Mouse (Mus musculus) heart, postnatal 0 days (tissue): ENCODE measurements around the gene Scfd2. TPM values are rescaled to one million over a fixed set of nuclear protein-coding genes. Genes with fewer than 3 reads are reported as not detected.
A peak's percentile ranks its signal among the peaks of the same experiment; 100 is the strongest.

ENCODE experiments used
- ATAC-seq: fragments of 200-750 bp; cut with Nextera tagmentation; 2 replicates; pipeline ENCODE4 v1.8.0; 2017; ENCODE audit warnings: low read depth, moderate number of reproducible peaks, moderate library complexity; ENCODE audit not compliant: insufficient read depth
- DNase-seq: peaks from one replicate; pipeline ENCODE4 v3.0.0-alpha.2; 2016; ENCODE audit warnings: low spot score
- H3K27ac ChIP-seq: fragments of 300-500 bp; sonication (generic); 2 replicates; pipeline ENCODE4 v1.5.1; 2014; ENCODE audit warnings: low read depth, mild to moderate bottlenecking
- H3K27me3 ChIP-seq: fragments of 300-500 bp; sonication (generic); 2 replicates; pipeline ENCODE4 v1.6.1; 2014; ENCODE audit warnings: low read length, mixed read lengths; ENCODE audit not compliant: control insufficient read depth, insufficient read depth
- H3K36me3 ChIP-seq: fragments of 300-500 bp; sonication (generic); replicated peaks from 2 replicates; pipeline ENCODE4 v1.6.1; 2014; ENCODE audit warnings: low read length, mixed read lengths; ENCODE audit not compliant: control insufficient read depth, insufficient read depth
- H3K4me1 ChIP-seq: fragments of 300-500 bp; sonication (generic); 2 replicates; pipeline ENCODE4 v1.6.1; 2014; ENCODE audit warnings: antibody characterized with exemption; ENCODE audit not compliant: control insufficient read depth, insufficient read depth
- H3K4me2 ChIP-seq: fragments of 300-500 bp; sonication (generic); 2 replicates; pipeline ENCODE4 v1.6.1; 2014; ENCODE audit warnings: low read depth, mild to moderate bottlenecking, low read length, moderate library complexity
- H3K4me3 ChIP-seq: fragments of 300-500 bp; sonication (generic); 2 replicates; pipeline ENCODE4 v1.5.1; 2014; ENCODE audit warnings: low read depth, low read length
- H3K9ac ChIP-seq: fragments of 300-500 bp; sonication (generic); replicated peaks from 2 replicates; pipeline ENCODE4 v1.6.1; 2014; ENCODE audit warnings: low read depth, low read length, mixed read lengths
- H3K9me3 ChIP-seq: fragments of 300-500 bp; sonication (generic); replicated peaks from 2 replicates; pipeline ENCODE4 v1.6.1; 2016; ENCODE audit warnings: low read length; ENCODE audit not compliant: control insufficient read depth
- CTCF ChIP-seq: IDR thresholded peaks from 2 replicates; pipeline ENCODE4 v1.5.1; 2016; ENCODE audit warnings: antibody characterized with exemption, control low read depth, low read depth
- EP300 ChIP-seq: IDR thresholded peaks from 2 replicates; pipeline ENCODE4 v1.6.1; 2016; ENCODE audit warnings: antibody characterized with exemption, low read depth
- WGBS: fragments of 180-500 bp; shearing (Covaris S2); extraction: QIAGEN DNeasy Blood & Tissue Kit; methylation state at CpG from one replicate; pipeline ENCODE4 v1.1.7; 2014; 5-methylcytosine and 5-hydroxymethylcytosine counted together
- polyA plus RNA-seq: library from polyadenylated mRNA; unstranded; fragments of >200 nt; fragmentation: Nextera tagmentation; extraction: Ambion mirVana; gene quantifications from 2 replicates; pipeline ENCODE4 v1.2.1, GENCODE M21; 2015
- total RNA-seq: library from RNA; depleted of rRNA; stranded (reverse); fragments of >200 nt; gene quantifications from 2 replicates; pipeline ENCODE4 v1.2.3, GENCODE M21; 2014; ENCODE audit warnings: low replicate concordance

Scfd2 gene
- total and polyA plus RNA-seq, 2 experiments from 2014 or later = 14.2 to 24.3 TPM

DNA sequence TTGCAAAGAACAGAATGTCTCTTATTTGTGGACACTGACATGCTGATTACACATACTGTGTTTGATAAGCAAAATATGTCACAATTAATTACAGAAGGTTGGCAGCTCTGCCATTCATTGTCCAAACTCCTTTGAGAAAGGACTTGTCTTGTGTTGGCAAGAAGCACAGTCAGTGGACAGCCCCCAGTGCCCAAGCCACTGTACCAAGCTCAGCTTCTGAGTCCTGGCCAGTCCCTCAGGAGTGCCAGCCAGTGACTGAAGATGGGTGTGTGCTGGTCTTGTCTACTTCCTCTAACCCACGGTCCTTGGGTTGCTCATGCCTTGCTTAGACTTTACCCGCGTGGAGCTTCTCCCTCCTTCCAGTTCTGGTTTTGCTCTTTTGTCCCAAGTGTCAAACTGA is 194.1 kb downstream of the Scfd2 start:
- ATAC-seq (no peak), DNase-seq (no peak)
- peaks cover 18% of the 10 kb centered on the region for H3K4me1 ChIP-seq
- TF ChIP-seq CTCF = no peak
- no peak for TF ChIP-seq EP300
- H3K4me2 ChIP-seq = no peak overlapping the region
- no peaks in the 10 kb centered on the region for H3K36me3 ChIP-seq
- no peak overlapping the region for H3K4me3 ChIP-seq
- no peaks in the 10 kb centered on the region for H3K9me3 ChIP-seq
- no peak overlapping the region for H3K27ac ChIP-seq
- WGBS = 87% methylated on average over 3 of the region's 3 CpGs
- H3K27me3 ChIP-seq = no peaks in the 10 kb centered on the region
- H3K9ac ChIP-seq = no peak overlapping the region

DNA sequence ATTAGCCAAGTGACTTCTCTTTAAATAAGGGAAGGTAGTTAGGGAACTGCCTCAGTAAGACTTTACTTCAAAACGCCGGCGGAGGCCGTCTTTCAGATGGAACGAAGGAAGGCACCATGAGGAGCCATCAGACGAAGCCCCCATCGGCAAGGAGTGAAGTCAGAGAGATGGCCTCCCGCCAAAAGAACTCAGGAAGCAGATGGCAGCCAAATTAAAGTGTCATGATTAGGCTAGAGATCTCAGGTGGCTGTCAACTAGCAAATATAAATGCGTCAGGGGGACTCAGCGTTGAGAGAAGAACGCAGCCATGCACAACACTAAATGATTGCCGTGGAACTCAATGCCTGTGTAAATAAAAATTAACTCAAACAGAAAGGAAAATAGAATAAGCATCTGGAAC is 194.8 kb downstream of the Scfd2 start:
- Histone ChIP-seq H3K4me3 (no peak overlapping the region), H3K4me2 (no peak overlapping the region), H3K9ac (no peak overlapping the region), H3K9me3 (no peaks in the 10 kb centered on the region), H3K36me3 (no peaks in the 10 kb centered on the region), H3K27me3 (no peaks in the 10 kb centered on the region), H3K27ac (no peak overlapping the region), H3K4me1 (peaks cover 18% of the 10 kb centered on the region)
- 49% methylated on average over 12 of the region's 12 CpGs for WGBS
- no peak for DNase-seq
- TF ChIP-seq EP300 = no peak
- no peak for TF ChIP-seq CTCF
- ATAC-seq = no peak

DNA sequence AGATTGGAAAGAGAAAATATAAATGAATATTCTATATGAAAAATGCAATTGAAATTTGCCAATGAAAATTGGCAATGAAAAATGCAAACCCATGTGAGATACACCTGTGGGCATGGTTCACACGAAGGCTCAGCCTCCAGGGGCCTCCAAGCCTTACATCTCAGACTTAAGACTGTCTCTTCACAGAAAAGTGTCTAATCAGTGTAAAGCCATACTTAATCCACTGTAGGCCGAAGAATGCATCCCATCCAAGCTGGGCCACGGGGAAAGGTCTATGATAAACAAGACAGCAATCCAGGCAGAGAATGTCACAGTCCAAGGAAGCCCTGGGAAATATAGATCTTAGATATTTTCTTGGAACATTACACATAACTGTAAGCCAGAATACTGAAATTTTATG is 198.3 kb downstream of the Scfd2 start:
- no peak overlapping the region for H3K27ac ChIP-seq
- TF ChIP-seq CTCF (no peak), EP300 (no peak)
- H3K4me2 ChIP-seq = no peak overlapping the region
- H3K9me3 ChIP-seq = no peaks in the 10 kb centered on the region
- 61% methylated on average over 3 of the region's 3 CpGs for WGBS
- no peaks in the 10 kb centered on the region for H3K27me3 ChIP-seq
- DNase-seq = no peak
- H3K9ac ChIP-seq = no peak overlapping the region
- peaks cover 7% of the 10 kb centered on the region; the same call in 1 of the 2 replicates for H3K4me1 ChIP-seq
- ATAC-seq = no peak
- no peaks in the 10 kb centered on the region for H3K36me3 ChIP-seq
- no peak overlapping the region for H3K4me3 ChIP-seq

DNA sequence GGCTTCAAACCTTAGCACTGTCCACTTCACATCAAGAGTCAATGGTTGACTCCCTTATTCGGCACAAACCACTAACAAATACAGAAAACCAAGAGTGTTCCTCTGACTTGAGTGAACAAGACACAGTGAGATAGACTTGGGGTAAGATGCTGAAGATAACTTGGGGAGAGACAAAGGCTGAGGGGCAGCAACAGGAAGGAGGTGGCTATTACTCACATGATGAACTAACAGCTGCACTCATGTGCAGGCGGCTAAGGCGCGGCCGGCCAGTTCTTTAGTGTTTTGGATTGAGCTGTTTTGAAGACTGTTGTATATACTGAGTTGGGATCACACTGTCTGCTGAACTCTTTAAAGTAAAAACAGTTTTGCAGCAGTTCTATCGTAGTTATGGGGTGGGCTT is 205.3 kb downstream of the Scfd2 start:
- Histone ChIP-seq H3K4me3 (no peak overlapping the region), H3K9ac (no peak overlapping the region), H3K4me1 (no peaks in the 10 kb centered on the region; the same call in 1 of the 2 replicates), H3K27me3 (no peaks in the 10 kb centered on the region), H3K36me3 (no peaks in the 10 kb centered on the region), H3K27ac (no peak overlapping the region), H3K9me3 (no peaks in the 10 kb centered on the region), H3K4me2 (no peak overlapping the region)
- DNase-seq (no peak), ATAC-seq (no peak)
- WGBS = 96% methylated on average over 6 of the region's 6 CpGs
- TF ChIP-seq EP300 (no peak), CTCF (no peak)

DNA sequence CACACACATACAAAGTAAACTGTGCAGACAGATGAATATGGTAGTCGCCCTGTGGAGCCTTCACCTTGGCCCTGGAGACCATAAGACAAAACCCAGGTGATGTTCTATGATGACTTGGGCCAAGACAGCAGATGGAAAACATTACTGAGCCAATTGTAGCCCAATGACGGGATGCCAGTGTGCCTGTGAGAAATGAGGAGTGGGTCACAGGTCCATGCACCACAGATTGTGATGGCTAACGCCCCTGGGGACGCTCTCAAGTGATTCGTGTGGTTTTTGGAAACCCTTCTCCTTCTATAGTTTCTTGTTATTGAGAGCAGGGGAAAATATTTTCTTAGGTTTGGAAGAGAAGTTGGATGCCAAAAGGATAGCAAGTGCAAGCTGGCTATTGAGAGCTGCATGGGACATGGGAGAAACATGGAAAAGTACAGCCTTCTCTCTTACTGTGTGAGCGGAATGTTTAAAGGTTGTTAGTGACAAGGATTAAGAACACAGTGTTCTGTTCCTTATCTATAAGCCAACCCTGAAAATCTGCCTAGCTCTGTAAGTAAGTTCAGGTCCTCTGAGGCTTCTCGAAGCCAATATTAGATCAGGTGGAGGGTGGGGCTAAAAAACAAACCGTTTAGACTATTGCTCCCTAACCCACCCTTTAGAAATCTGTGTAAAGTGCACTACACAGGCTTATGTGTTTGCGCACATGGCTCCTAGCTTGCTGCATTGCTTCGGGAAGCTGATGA is 210.4 kb downstream of the Scfd2 start:
- peak; percentile 31 for DNase-seq
- peak; percentile 39; the same call in 1 of the 2 replicates for ATAC-seq

DNA sequence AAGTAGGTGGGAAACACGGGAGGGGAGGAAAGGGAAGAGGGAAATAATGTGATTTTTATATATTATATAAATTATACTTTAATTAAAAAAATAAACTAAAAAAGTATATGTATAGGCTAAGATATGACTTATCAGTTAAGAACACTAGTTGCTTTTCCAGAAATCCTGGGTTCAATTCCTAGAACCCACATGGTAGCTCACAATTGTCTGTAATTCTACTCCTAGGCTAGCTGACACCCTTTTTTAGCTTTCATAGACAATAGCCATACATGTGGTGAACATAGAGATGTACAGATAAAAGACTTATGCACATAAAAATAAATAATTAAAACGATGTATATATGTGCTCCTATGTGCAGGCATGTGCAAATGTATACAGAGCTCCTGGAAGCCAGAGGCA is 212.0 kb downstream of the Scfd2 start:
- no peak for ATAC-seq
- H3K4me2 ChIP-seq = no peak overlapping the region
- 71% methylated on average over 2 of the region's 2 CpGs for WGBS
- no peak for DNase-seq
- no peaks in the 10 kb centered on the region for H3K9me3 ChIP-seq
- H3K27me3 ChIP-seq = no peaks in the 10 kb centered on the region
- no peaks in the 10 kb centered on the region for H3K36me3 ChIP-seq
- no peak for TF ChIP-seq CTCF
- no peak for TF ChIP-seq EP300
- H3K27ac ChIP-seq = no peak overlapping the region
- peaks cover 7% of the 10 kb centered on the region for H3K4me1 ChIP-seq
- no peak overlapping the region for H3K9ac ChIP-seq
- no peak overlapping the region for H3K4me3 ChIP-seq

More for the DNA sequence above, 210.4 kb downstream of the Scfd2 start:
- H3K4me2 ChIP-seq = no peak overlapping the region
- H3K27me3 ChIP-seq = no peaks in the 10 kb centered on the region
- 0 out of 2 replicates have a peak overlapping the region, but pooled peaks have one; percentile 12 for H3K27ac ChIP-seq
- H3K4me3 ChIP-seq = no peak overlapping the region
- H3K9me3 ChIP-seq = no peaks in the 10 kb centered on the region
- H3K4me1 ChIP-seq = no peaks in the 10 kb centered on the region
- no peak overlapping the region for H3K9ac ChIP-seq
- no peak for TF ChIP-seq CTCF
- TF ChIP-seq EP300 = no peak
- WGBS = 68% methylated on average over 10 of the region's 10 CpGs
- H3K36me3 ChIP-seq = no peaks in the 10 kb centered on the region
